Mouse (Mus musculus): ENCODE results near the gene Tubb4a. TPM values are rescaled to one million over a fixed set of nuclear protein-coding genes. Genes with fewer than 3 reads are reported as not detected.

Tubb4a gene
- polyA plus RNA-seq, 1 experiment from 2014 or later = 165 TPM

- Histone ChIP-seq H3K9me3 (ENCODE audit: control insufficient read depth, low read length) (no peaks in the 10 kb centered on the region), H3K27me3 (ENCODE audit: control insufficient read depth, insufficient read depth, low read length) (no peaks in the 10 kb centered on the region), H3K4me1 (replicated peaks; ENCODE audit: control insufficient read depth, insufficient read depth, low read length) (peaks cover 9% of the 10 kb centered on the region), H3K27ac (ENCODE audit: low read depth, low read length) (peak overlapping the region; percentile 72), H3K4me3 (ENCODE audit: low read depth, low read length) (peak overlapping the region; percentile 78), H3K9ac (ENCODE audit: low read depth, low read length) (peak overlapping the region; percentile 61), H3K36me3 (ENCODE audit: control insufficient read depth, insufficient read depth, low read length) (peaks cover 3% of the 10 kb centered on the region; the same call in 1 of the 2 replicates), H3K4me2 (replicated peaks; ENCODE audit: low read depth, low read length) (peak overlapping the region; percentile 57)
- under 1% methylated on average over 38 of the region's 38 CpGs for WGBS
- DNase-seq (ENCODE audit: low spot score) (peak; percentile 99), ATAC-seq (ENCODE audit: low FRiP score) (peak; percentile 99)
Observed at GRCm38 (mm10) chr17:57031661-57032420, 55.7 kb downstream of the Tubb4a start.

- WGBS = under 1% methylated on average over 65 of the region's 99 CpGs
- ATAC-seq (ENCODE audit: low FRiP score) (0 out of 2 replicates have a peak, but pooled peaks have one; percentile 1), DNase-seq (ENCODE audit: low spot score) (peak; percentile 69)
- Histone ChIP-seq H3K36me3 (ENCODE audit: control insufficient read depth, insufficient read depth, low read length) (peaks cover 5% of the 10 kb centered on the region), H3K9ac (ENCODE audit: low read depth, low read length) (peak within 1 kb of the TSS; percentile 99), H3K4me2 (replicated peaks; ENCODE audit: low read depth, low read length) (peak within 1 kb of the TSS; percentile 94), H3K27ac (ENCODE audit: low read depth, low read length) (peak within 1 kb of the TSS; percentile 90), H3K27me3 (ENCODE audit: control insufficient read depth, insufficient read depth, low read length) (no peaks in the 10 kb centered on the region), H3K9me3 (ENCODE audit: control insufficient read depth, low read length) (no peaks in the 10 kb centered on the region), H3K4me1 (replicated peaks; ENCODE audit: control insufficient read depth, insufficient read depth, low read length) (peaks cover 9% of the 10 kb centered on the region), H3K4me3 (ENCODE audit: low read depth, low read length) (peak within 1 kb of the TSS; percentile 78)
Observed at GRCm38 (mm10) chr17:57030931-57031660, 56.5 kb downstream of the Tubb4a start, which contains the start of gene Khsrp. Gene Khsrp, minus strand, starts transcription at chr17:57031522.

Other genes with a start within 250 kb of the Tubb4a start
- gene Acsbg2, start 213.3 kb downstream of the Tubb4a start, polyA plus RNA-seq (2014; fragmentation: Nextera tagmentation; extraction: Ambion mirVana) = not detected in 2 replicates
- 0.25 and 0.26 TPM in 2 replicates for gene 1700061G19Rik, start 212.3 kb downstream of the Tubb4a start, polyA plus RNA-seq (2014; fragmentation: Nextera tagmentation; extraction: Ambion mirVana)
- 26.0 and 32.2 TPM in 2 replicates for gene Mllt1, start 152.4 kb downstream of the Tubb4a start, polyA plus RNA-seq (2014; fragmentation: Nextera tagmentation; extraction: Ambion mirVana)
- not detected in 2 replicates for gene Acer1, start 105.7 kb downstream of the Tubb4a start, polyA plus RNA-seq (2014; fragmentation: Nextera tagmentation; extraction: Ambion mirVana)
- 146 and 152 TPM in 2 replicates for gene Clpp, start 97.5 kb downstream of the Tubb4a start, polyA plus RNA-seq (2014; fragmentation: Nextera tagmentation; extraction: Ambion mirVana)
- 32.4 and 33.0 TPM in 2 replicates for gene Alkbh7, start 90.4 kb downstream of the Tubb4a start, polyA plus RNA-seq (2014; fragmentation: Nextera tagmentation; extraction: Ambion mirVana)
- gene Pspn, start 87.8 kb downstream of the Tubb4a start, polyA plus RNA-seq (2014; fragmentation: Nextera tagmentation; extraction: Ambion mirVana) = 0.36 TPM in 1 of 2 replicates, not detected in the other
- 65.6 and 76.7 TPM in 2 replicates for gene Gtf2f1, start 76.5 kb downstream of the Tubb4a start, polyA plus RNA-seq (2014; fragmentation: Nextera tagmentation; extraction: Ambion mirVana)
- gene Gm17949, start 76.3 kb downstream of the Tubb4a start, polyA plus RNA-seq (2014; fragmentation: Nextera tagmentation; extraction: Ambion mirVana) = 0.33 TPM in 1 of 2 replicates, not detected in the other
- 40.3 and 42.7 TPM in 2 replicates for gene Khsrp, start 56.3 kb downstream of the Tubb4a start, polyA plus RNA-seq (2014; fragmentation: Nextera tagmentation; extraction: Ambion mirVana)
- gene Slc25a41, start 46.1 kb downstream of the Tubb4a start, polyA plus RNA-seq (2014; fragmentation: Nextera tagmentation; extraction: Ambion mirVana) = not detected in 2 replicates
- 2.1 and 3.6 TPM in 2 replicates for gene Crb3, start 28.7 kb downstream of the Tubb4a start, polyA plus RNA-seq (2014; fragmentation: Nextera tagmentation; extraction: Ambion mirVana)
- gene Slc25a23, start 27.9 kb downstream of the Tubb4a start, polyA plus RNA-seq (2014; fragmentation: Nextera tagmentation; extraction: Ambion mirVana) = 14.1 and 16.0 TPM in 2 replicates
- gene Dennd1c, start 9.3 kb downstream of the Tubb4a start, polyA plus RNA-seq (2014; fragmentation: Nextera tagmentation; extraction: Ambion mirVana) = 2.9 and 3.8 TPM in 2 replicates
- 6.3 and 7.6 TPM in 2 replicates for gene Tnfsf9, start 17.5 kb upstream of the Tubb4a start, polyA plus RNA-seq (2014; fragmentation: Nextera tagmentation; extraction: Ambion mirVana)
- gene Cd70, start 62.0 kb upstream of the Tubb4a start, polyA plus RNA-seq (2014; fragmentation: Nextera tagmentation; extraction: Ambion mirVana) = 0.28 TPM in 1 of 2 replicates, not detected in the other
- gene Tnfsf14, start 106.4 kb upstream of the Tubb4a start, polyA plus RNA-seq (2014; fragmentation: Nextera tagmentation; extraction: Ambion mirVana) = 0.09 TPM in 1 of 2 replicates, not detected in the other
- gene C3, start 140.4 kb upstream of the Tubb4a start, polyA plus RNA-seq (2014; fragmentation: Nextera tagmentation; extraction: Ambion mirVana) = 0.36 and 0.82 TPM in 2 replicates
- 23.5 and 23.9 TPM in 2 replicates for gene Gpr108, start 160.7 kb upstream of the Tubb4a start, polyA plus RNA-seq (2014; fragmentation: Nextera tagmentation; extraction: Ambion mirVana)
- gene Trip10, start 161.7 kb upstream of the Tubb4a start, polyA plus RNA-seq (2014; fragmentation: Nextera tagmentation; extraction: Ambion mirVana) = 21.8 and 21.9 TPM in 2 replicates
- 2.5 and 2.6 TPM in 2 replicates for gene Vav1, start 191.3 kb upstream of the Tubb4a start, polyA plus RNA-seq (2014; fragmentation: Nextera tagmentation; extraction: Ambion mirVana)